Mouse (Mus musculus) embryonic facial prominence, embryonic 14.5 days (tissue): ENCODE measurements around the gene Defb36. TPM values are rescaled to one million over a fixed set of nuclear protein-coding genes. Genes with fewer than 3 reads are reported as not detected.

Experiments
- ATAC-seq: fragments of 200-750 bp; cut with Nextera tagmentation; 2 replicates; pipeline ENCODE4 v1.8.0; 2017; ENCODE audit warnings: low read depth, moderate number of reproducible peaks, moderate TSS enrichment
- DNase-seq: peaks from one replicate; pipeline ENCODE4 v3.0.0-alpha.2; 2015; ENCODE audit warnings: low spot score
- H3K27ac ChIP-seq: fragments of 300-500 bp; sonication (generic); replicated peaks from 2 replicates; pipeline ENCODE4 v1.5.1; 2014; ENCODE audit warnings: low read depth, mild to moderate bottlenecking, low read length, moderate library complexity
- H3K27me3 ChIP-seq: fragments of 300-500 bp; sonication (generic); replicated peaks from 2 replicates; pipeline ENCODE4 v1.6.1; 2014; ENCODE audit warnings: low read length; ENCODE audit not compliant: control insufficient read depth, insufficient read depth
- H3K36me3 ChIP-seq: fragments of 300-500 bp; sonication (generic); 2 replicates; pipeline ENCODE4 v1.6.1; 2014; ENCODE audit warnings: low read length, mixed read lengths; ENCODE audit not compliant: control insufficient read depth, insufficient read depth
- H3K4me1 ChIP-seq: fragments of 300-500 bp; sonication (generic); 2 replicates; pipeline ENCODE4 v1.6.1; 2014; ENCODE audit warnings: antibody characterized with exemption, low read length; ENCODE audit not compliant: control insufficient read depth, insufficient read depth
- H3K4me2 ChIP-seq: fragments of 300-500 bp; sonication (generic); 2 replicates; pipeline ENCODE4 v1.6.1; 2014; ENCODE audit warnings: low read depth, mild to moderate bottlenecking, low read length, moderate library complexity, mixed read lengths
- H3K4me3 ChIP-seq: fragments of 300-500 bp; sonication (generic); 2 replicates; pipeline ENCODE4 v1.5.1; 2014; ENCODE audit warnings: low read depth, mild to moderate bottlenecking, low read length
- H3K9ac ChIP-seq: fragments of 300-500 bp; sonication (generic); 2 replicates; pipeline ENCODE4 v1.6.1; 2014; ENCODE audit warnings: low read depth, mild to moderate bottlenecking, low read length, moderate library complexity, mixed read lengths
- H3K9me3 ChIP-seq: fragments of 300-500 bp; sonication (generic); 2 replicates; pipeline ENCODE4 v1.6.1; 2016; ENCODE audit warnings: low read length; ENCODE audit not compliant: control insufficient read depth
- WGBS: fragments of 180-500 bp; shearing (Covaris S2); extraction: QIAGEN DNeasy Blood & Tissue Kit; methylation state at CpG from one replicate; pipeline ENCODE4 v1.1.7; 2014; 5-methylcytosine and 5-hydroxymethylcytosine counted together
- polyA plus RNA-seq: library from polyadenylated mRNA; unstranded; fragments of >200 nt; fragmentation: Nextera tagmentation; extraction: Ambion mirVana; gene quantifications from 2 replicates; pipeline ENCODE4 v1.2.1, GENCODE M21; 2014

Gene Defb36
- polyA plus RNA-seq: not detected in 2 replicates

DNA sequence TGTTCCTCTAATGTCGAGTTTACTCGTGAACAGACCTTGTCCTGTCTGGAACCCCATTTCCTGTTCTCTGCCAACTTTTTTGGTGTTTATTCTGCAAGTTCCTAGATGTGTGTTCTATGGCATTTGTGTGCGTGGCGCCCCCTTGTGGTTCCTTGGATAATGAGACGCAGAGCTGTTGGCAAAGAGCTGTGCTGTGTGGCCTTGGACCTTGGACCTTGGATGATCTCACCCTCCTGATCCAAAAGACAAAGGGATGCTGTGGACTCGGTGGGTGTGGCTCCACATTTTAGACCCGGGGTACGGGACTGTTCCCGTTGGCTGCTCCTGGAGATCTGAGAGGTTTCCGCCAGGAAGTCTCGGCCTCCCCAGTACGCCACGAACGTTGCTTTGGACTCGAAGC, at the start of gene Defb36:
Gene Defb36 (plus strand): TSS at position 271 of the 400 bp plus-strand sequence.
- no peaks in the 10 kb centered on the region for H3K4me1 ChIP-seq
- WGBS: 80% methylated on average over 15 of the region's 15 CpGs
- H3K4me2 ChIP-seq: no peak within 1 kb of the TSS
- no peak for ATAC-seq
- no peaks in the 10 kb centered on the region for H3K9me3 ChIP-seq
- H3K4me3 ChIP-seq: no peak within 1 kb of the TSS
- no peak within 1 kb of the TSS for H3K27ac ChIP-seq
- no peak for DNase-seq
- H3K36me3 ChIP-seq: no peaks in the 10 kb centered on the region
- H3K27me3 ChIP-seq: no peaks in the 10 kb centered on the region
- H3K9ac ChIP-seq: no peak within 1 kb of the TSS

DNA sequence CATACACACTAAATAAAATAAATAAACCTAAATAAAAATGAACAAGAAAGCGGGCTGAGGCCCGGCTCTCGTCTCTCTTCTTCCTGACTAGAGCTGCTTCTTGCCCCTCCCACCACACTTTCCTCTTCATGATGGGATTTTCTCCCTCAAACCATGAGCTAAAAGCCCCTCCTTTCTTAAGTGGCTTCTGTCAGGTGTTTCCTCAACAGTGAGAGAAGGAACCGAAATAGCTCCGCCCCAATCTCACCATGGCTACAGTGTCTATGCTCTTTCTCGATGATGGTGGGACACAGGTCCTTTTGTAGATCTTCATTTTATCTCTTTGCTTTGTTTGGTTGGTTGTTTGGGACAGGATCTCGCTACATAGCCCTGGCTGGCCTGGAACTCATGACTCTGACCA, 47.5 kb upstream of the Defb36 start:
- ATAC-seq (no peak), DNase-seq (no peak)
- H3K36me3 ChIP-seq: no peaks in the 10 kb centered on the region
- WGBS: 87% methylated on average over 7 of the region's 7 CpGs
- no peaks in the 10 kb centered on the region for H3K27me3 ChIP-seq
- H3K4me3 ChIP-seq: no peak overlapping the region
- no peaks in the 10 kb centered on the region for H3K9me3 ChIP-seq
- no peaks in the 10 kb centered on the region for H3K4me1 ChIP-seq
- no peak overlapping the region for H3K9ac ChIP-seq
- H3K4me2 ChIP-seq: no peak overlapping the region
- no peak overlapping the region for H3K27ac ChIP-seq

DNA sequence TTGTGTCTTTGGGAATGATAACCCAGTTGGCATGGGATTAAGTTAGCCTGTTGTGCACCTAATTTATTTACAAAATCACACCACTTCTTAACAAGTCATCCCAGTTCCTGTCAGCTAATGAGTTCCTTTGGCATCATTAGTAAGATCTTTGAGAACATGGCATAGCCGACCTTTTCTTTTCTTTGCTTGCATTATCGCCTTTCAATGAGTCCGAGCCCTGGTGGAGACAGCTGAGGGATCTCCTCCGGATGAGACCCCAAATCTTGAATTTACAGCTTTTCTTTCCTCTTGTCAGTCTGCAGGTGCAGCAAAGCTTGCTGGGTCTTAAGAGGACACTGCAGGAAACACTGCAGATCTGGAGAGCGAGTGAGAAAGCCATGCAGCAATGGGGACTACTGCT, 35.1 kb upstream of the Defb36 start, which contains the start of gene Gm17416:
Gene Gm17416 (plus strand): TSS at position 301 of the 400 bp plus-strand sequence.
- Histone ChIP-seq H3K27ac (no peak within 1 kb of the TSS), H3K9me3 (no peaks in the 10 kb centered on the region), H3K36me3 (no peaks in the 10 kb centered on the region), H3K4me2 (no peak within 1 kb of the TSS), H3K4me1 (no peaks in the 10 kb centered on the region), H3K27me3 (no peaks in the 10 kb centered on the region), H3K9ac (no peak within 1 kb of the TSS), H3K4me3 (no peak within 1 kb of the TSS)
- WGBS: 89% methylated on average over 5 of the region's 5 CpGs
- DNase-seq (no peak), ATAC-seq (no peak)

DNA sequence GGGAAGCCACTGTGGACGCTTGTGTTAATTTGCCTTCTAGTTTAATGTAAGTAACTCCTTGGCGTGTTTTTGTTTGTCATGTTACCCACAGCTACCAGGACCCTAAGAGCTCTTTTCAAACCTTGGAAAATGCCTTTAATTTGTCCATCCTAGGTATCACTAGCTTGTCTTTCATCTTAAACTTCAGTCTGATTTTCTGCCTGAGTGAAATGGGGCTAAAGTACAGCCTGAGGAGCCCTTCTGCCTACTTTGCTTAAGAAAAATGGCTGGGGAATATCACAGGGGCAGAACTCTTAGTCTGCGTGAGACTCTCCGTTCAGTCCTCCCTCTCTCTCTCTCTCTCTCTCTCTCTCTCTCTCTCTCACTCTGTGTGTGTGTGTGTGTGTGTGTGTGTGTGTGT, 34.2 kb upstream of the Defb36 start:
- Histone ChIP-seq H3K36me3 (no peaks in the 10 kb centered on the region), H3K4me3 (no peak overlapping the region), H3K9ac (no peak overlapping the region), H3K4me1 (no peaks in the 10 kb centered on the region), H3K4me2 (no peak overlapping the region), H3K27ac (no peak overlapping the region), H3K27me3 (no peaks in the 10 kb centered on the region), H3K9me3 (no peaks in the 10 kb centered on the region)
- DNase-seq (no peak), ATAC-seq (no peak)
- 81% methylated on average over 4 of the region's 4 CpGs for WGBS

DNA sequence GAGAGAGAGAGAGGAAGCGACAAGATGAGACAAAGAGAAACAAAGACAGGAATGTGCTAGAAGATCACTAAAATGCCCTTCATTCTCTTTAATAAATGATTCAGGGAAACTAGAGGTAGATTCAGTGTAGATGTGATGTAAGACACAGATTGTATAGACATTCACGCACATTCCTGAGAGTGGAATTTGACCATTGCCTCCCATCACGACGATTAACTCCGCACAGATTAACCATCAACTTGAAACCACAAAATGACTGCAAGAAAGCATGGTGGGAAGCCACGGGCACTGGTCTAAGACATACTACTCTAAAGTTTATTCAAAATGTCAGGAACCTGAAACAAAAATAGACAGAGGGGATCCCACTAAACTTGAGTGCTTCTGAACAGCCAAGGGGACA, 33.8 kb upstream of the Defb36 start:
- ATAC-seq (no peak), DNase-seq (no peak)
- H3K27ac ChIP-seq: no peak overlapping the region
- H3K36me3 ChIP-seq: no peaks in the 10 kb centered on the region
- no peaks in the 10 kb centered on the region for H3K9me3 ChIP-seq
- H3K9ac ChIP-seq: no peak overlapping the region
- no peak overlapping the region for H3K4me3 ChIP-seq
- no peak overlapping the region for H3K4me2 ChIP-seq
- H3K4me1 ChIP-seq: no peaks in the 10 kb centered on the region
- no peaks in the 10 kb centered on the region for H3K27me3 ChIP-seq
- WGBS: 68% methylated on average over 6 of the region's 6 CpGs

DNA sequence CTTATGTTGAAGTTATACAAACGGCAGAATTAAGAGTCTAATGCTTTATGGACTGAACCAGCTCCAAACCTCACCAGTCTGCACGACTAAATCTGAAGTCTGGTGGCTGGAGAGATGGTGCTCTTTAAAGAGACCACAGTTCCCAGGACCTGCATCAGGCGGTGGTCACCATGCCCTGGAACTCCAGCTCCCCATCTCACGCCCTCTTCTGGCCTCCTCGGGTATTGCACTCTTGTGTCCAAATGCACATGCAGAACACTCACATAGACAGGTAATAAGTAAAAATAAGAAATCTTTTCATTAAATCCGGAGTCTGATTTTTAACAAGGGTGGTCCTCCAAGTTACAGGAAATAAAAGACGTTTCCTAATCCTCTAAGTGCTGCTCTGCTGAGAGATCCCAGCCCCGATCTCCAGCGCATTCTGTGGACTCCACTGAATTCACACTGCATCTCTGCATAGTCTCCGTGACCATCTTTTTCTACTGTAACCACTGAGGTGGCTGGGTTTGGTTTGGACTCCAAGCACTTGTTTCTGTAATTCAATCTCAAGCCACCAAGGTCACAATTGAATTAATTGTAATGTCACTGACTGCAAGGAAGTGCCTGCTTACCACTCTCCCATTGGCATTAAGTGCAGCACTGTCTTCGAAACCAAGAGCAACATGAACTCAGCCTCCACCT, 31.9 kb upstream of the Defb36 start, which contains the start of gene Defb21:
Gene Defb21 (plus strand): TSS at position 631 of the 681 bp plus-strand sequence.
- no peak for ATAC-seq
- 61% methylated on average over 11 of the region's 11 CpGs for WGBS
- no peak within 1 kb of the TSS for H3K4me3 ChIP-seq
- no peaks in the 10 kb centered on the region for H3K36me3 ChIP-seq
- H3K9me3 ChIP-seq: no peaks in the 10 kb centered on the region
- H3K4me2 ChIP-seq: no peak within 1 kb of the TSS
- no peak within 1 kb of the TSS for H3K27ac ChIP-seq
- no peak for DNase-seq
- no peaks in the 10 kb centered on the region for H3K4me1 ChIP-seq
- no peaks in the 10 kb centered on the region for H3K27me3 ChIP-seq
- H3K9ac ChIP-seq: no peak within 1 kb of the TSS

DNA sequence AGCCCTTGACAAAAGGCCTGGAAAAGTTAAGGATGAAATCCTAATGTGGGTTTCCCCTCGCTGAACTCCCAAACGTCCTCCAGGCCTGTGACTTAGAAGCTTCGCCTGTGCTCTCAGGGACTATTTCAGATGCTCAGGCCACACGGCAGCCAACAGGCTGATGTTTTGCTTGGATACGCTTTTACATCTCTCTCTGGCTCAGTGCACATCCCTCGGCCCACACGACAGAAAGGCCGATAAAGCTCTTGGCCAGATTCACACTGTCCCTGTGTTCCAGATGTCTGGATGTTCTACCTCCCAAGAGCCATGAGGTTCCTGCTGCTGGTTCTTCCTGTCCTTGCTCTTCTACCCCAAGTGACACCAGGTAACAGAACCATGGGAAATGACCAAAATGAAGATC, 30.6 kb upstream of the Defb36 start:
- ATAC-seq: no peak
- WGBS: 82% methylated on average over 8 of the region's 8 CpGs

DNA sequence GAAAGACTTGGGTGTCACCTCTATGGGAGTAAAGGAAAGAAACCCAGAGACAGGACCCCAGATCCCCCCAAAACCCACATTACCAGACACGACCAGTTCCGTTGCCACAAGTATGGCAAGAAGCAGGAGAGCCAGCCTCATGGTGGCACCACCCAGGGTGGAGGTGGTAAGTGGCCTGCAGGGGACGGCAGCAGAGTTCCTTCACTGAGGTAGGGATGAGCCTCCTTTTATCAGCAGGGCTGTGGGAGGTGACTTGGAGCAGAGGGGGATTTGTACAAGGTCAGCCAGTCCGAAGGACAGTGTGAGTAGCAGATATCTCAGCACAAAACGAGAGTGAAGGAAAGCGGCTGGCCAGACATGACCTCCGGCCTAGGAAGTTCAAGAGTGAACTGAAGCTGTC, 24.0 kb upstream of the Defb36 start, which contains the start of gene Defb19:
Gene Defb19 (minus strand): TSS at position 206 of the 400 bp plus-strand sequence.
- Histone ChIP-seq H3K4me2 (no peak within 1 kb of the TSS), H3K9ac (no peak within 1 kb of the TSS), H3K36me3 (no peaks in the 10 kb centered on the region), H3K9me3 (no peaks in the 10 kb centered on the region), H3K27ac (no peak within 1 kb of the TSS), H3K4me3 (no peak within 1 kb of the TSS), H3K27me3 (no peaks in the 10 kb centered on the region), H3K4me1 (no peaks in the 10 kb centered on the region)
- DNase-seq (no peak), ATAC-seq (no peak)
- WGBS: 66% methylated on average over 7 of the region's 7 CpGs

More for the DNA sequence above, 30.6 kb upstream of the Defb36 start:
- H3K36me3 ChIP-seq: no peaks in the 10 kb centered on the region
- H3K27ac ChIP-seq: no peak overlapping the region
- no peaks in the 10 kb centered on the region for H3K4me1 ChIP-seq
- no peaks in the 10 kb centered on the region for H3K27me3 ChIP-seq
- DNase-seq: no peak
- no peak overlapping the region for H3K9ac ChIP-seq
- no peak overlapping the region for H3K4me3 ChIP-seq
- no peaks in the 10 kb centered on the region for H3K9me3 ChIP-seq
- no peak overlapping the region for H3K4me2 ChIP-seq

DNA sequence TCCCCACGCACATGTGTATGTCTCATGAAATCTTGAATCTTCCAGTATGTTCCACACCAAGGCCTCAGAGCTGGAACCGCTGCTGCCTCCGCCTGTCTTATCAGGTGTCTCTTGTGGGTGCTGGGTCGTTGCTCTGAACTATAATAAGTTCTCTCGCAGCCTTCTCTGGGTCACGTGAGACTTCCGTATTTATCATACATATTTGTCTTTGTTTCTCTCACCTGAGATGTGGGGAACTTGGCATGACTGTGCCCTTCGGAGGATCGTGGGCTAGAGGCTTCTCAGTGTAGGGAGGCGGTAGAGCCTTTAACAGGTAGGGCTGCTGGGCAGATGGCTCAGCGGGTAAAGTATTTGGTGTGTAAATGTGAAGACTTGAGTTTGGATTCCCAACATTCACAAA, 23.5 kb upstream of the Defb36 start:
- Histone ChIP-seq H3K9ac (no peak overlapping the region), H3K27me3 (no peaks in the 10 kb centered on the region), H3K27ac (no peak overlapping the region), H3K36me3 (no peaks in the 10 kb centered on the region), H3K4me2 (no peak overlapping the region), H3K9me3 (no peaks in the 10 kb centered on the region), H3K4me3 (no peak overlapping the region), H3K4me1 (no peaks in the 10 kb centered on the region)
- DNase-seq: no peak
- ATAC-seq: no peak
- WGBS: 89% methylated on average over 11 of the region's 11 CpGs
